Mouse (Mus musculus): Measurements from ENCODE around the gene Bank1.

DNA sequence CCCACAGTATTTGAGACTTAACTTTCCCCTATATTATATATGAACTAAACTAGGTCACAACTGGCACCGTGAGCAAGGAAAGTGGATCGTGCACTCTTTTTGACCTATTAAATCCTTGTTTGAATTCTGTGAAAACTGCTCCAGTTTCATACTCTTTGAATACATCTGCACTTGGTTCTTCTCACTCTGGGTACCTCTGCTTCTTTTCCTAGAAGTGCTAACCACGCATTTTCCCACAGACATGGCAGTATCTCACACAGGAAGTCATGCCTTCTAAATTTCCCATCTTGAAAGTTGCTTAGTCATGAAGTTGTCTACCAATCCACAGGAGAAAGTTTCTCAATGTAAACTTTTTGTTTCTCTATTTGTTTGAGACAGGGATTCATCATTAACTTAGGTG, 3.9 kb downstream of the Bank1 start:
- no peak for TF ChIP-seq CTCF (IDR thresholded peaks at IDR 0.05; ENCODE audit: low read depth, low read length)
- no peak for TF ChIP-seq GATA1 (IDR thresholded peaks at IDR 0.05; ENCODE audit: borderline replicate concordance, low read length)
- no peak for TF ChIP-seq POLR2AphosphoS5 (IDR thresholded peaks at IDR 0.05; ENCODE audit: insufficient replicate concordance, low read depth, low read length)
